Mouse (Mus musculus): Measurements from ENCODE around the gene Ccr8. TPM values are rescaled to one million over a fixed set of nuclear protein-coding genes. Genes with fewer than 3 reads are reported as not detected.

Ccr8 gene
- polyA plus RNA-seq (2016; fragmentation: Nextera tagmentation; extraction: Ambion mirVana), result not detected in 2 replicates

DNA sequence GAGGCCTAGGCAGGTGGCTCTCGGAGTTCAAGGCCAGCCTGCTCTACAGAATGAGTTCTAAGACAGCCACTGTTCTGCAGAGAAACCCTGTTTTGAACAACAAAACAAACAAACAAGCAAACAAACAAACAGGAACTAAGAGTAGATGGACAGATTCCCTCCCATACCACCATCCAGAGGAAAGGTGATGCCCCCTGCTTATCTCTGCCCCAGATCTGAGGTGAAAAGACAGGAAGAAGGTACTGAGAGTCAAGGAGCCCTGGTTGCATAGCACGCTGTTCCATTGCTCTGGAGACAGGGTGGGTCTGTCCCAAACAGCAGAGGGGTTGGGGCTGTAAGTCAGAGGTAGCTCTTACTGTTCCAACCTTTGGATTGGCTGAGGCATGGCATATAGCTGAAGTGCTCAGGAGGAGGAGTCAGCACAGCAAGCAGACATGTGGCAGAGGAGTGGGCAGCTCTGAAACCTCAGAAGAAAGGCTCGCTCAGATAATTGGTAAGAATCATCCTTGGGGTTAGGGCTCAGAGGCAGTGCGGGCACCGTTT lies at the start of gene Ccr8:
TSS of gene Ccr8 (plus strand) at position 419 of the 543 bp plus-strand sequence.
- H3K36me3 ChIP-seq, result no peaks in the 10 kb centered on the region
- ATAC-seq (ENCODE audit: low FRiP score, low read depth), result no peak
- 80% methylated on average over 5 of the region's 5 CpGs for WGBS
- H3K4me3 ChIP-seq, result no peak within 1 kb of the TSS
- H3K9me3 ChIP-seq, result no peaks in the 10 kb centered on the region
- no peak within 1 kb of the TSS for H3K4me2 ChIP-seq (replicated peaks)
- no peak within 1 kb of the TSS; the same call in 1 of the 2 replicates for H3K9ac ChIP-seq (replicated peaks)
- no peaks in the 10 kb centered on the region for H3K4me1 ChIP-seq
- no peak within 1 kb of the TSS for H3K27ac ChIP-seq (replicated peaks)
- no peaks in the 10 kb centered on the region for H3K27me3 ChIP-seq

DNA sequence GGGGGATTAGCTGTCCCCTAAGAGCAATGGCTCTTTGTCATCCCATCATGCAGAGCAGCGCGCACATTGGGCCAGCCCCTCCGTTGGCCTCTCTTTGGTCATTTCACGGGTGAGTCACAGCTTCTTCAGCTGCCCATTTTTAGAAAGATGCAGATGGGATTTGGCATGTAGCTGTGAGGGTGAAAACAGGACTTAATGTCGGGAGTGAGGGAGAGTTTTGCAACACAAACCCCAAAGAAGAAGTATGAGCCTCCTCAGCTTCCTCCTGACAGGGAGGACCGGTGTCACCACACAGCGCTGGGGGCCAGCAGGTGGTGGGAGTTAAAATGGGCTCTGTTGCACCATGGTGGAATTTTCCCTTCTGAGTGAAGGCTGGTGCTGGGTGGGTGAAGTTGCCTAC lies 48.8 kb upstream of the Ccr8 start:
- H3K36me3 ChIP-seq, result no peaks in the 10 kb centered on the region
- no peaks in the 10 kb centered on the region for H3K27me3 ChIP-seq
- no peak overlapping the region for H3K9ac ChIP-seq (replicated peaks)
- no peaks in the 10 kb centered on the region for H3K4me1 ChIP-seq
- 78% methylated on average over 7 of the region's 7 CpGs for WGBS
- no peak for ATAC-seq (ENCODE audit: low FRiP score, low read depth)
- H3K4me2 ChIP-seq (replicated peaks), result no peak overlapping the region
- no peaks in the 10 kb centered on the region for H3K9me3 ChIP-seq
- H3K4me3 ChIP-seq, result no peak overlapping the region
- H3K27ac ChIP-seq (replicated peaks), result no peak overlapping the region

DNA sequence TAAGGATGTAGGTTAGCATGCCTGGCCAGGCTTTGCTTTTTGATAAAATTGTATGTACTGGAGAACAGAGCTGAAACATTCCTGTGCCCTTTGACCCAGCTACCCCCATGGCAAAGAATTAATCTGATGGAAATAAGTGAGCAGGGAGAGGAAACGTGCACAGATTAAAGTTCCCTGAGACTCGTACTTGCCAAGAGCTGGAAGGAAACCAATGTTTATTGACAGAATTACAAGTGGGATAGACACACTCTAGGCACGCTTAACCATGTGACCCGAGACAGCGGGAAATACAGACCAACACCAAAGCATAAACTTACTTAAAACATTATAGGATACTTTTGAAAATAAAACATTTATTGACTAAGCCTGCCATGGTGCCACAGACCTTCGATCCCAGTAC lies 43.4 kb upstream of the Ccr8 start:
- Histone ChIP-seq H3K27ac (replicated peaks) (no peak overlapping the region), H3K4me2 (replicated peaks) (no peak overlapping the region), H3K9ac (replicated peaks) (no peak overlapping the region), H3K9me3 (no peaks in the 10 kb centered on the region), H3K4me3 (no peak overlapping the region), H3K27me3 (no peaks in the 10 kb centered on the region), H3K36me3 (no peaks in the 10 kb centered on the region), H3K4me1 (no peaks in the 10 kb centered on the region)
- ATAC-seq (ENCODE audit: low FRiP score, low read depth), result no peak
- 73% methylated on average over 6 of the region's 6 CpGs for WGBS

DNA sequence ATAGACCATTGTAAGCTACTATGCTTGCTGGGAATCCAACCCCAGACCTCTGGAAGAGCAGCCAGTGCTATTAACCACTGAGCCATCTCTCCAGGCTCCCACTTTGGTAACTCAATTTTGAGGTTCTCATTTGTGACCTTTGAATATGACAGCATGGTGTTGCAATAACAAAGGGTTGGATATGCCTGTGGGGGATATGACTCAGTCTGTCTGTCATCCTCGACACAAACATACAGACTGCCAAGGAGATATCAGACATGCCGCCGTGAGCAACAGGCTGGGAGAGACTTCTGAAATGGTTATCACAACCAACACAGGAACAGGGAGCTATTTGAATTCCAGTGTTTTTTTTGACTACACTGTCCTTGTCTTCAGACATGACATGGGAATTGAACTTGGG lies 42.5 kb upstream of the Ccr8 start:
- Histone ChIP-seq H3K4me2 (replicated peaks) (no peak overlapping the region), H3K9me3 (no peaks in the 10 kb centered on the region), H3K9ac (replicated peaks) (no peak overlapping the region), H3K4me3 (no peak overlapping the region), H3K4me1 (no peaks in the 10 kb centered on the region), H3K27ac (replicated peaks) (no peak overlapping the region), H3K27me3 (no peaks in the 10 kb centered on the region), H3K36me3 (no peaks in the 10 kb centered on the region)
- 80% methylated on average over 3 of the region's 3 CpGs for WGBS
- no peak for ATAC-seq (ENCODE audit: low FRiP score, low read depth)

DNA sequence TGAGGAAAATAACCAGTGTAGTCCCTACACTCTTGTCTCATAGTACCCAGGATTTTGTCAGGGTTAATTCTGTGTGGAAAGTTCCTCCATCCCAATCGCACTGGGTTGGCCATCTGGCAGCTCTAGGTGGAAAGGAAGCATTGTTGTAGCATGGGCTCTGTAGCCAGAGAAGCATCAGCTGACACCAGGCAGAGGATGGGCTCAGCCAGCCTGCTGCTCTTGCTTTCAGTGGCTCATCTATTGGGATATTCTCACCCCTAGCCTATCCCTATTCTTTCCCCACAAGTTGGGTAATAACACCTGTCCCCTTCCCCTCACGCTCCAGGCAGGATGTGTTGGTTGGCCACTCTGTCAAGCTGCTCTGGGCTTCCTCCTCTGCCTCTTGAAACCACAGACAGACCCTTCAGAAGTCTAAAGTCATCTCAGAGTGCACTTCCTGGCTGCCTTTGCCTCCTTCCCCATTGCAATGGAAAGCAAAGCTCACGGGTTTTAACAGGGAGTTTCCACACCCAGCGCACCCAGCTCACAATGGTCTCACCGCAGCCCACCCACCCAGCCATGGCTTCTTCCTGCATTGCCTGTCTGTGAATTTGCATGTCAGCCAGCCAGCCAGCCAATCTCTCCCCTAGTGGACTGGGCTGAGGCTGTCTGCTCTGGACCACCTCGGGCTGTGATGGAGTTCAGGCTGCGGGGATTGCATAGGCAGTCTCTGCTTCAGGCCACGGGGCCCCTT lies 37.2 kb upstream of the Ccr8 start:
- H3K4me2 ChIP-seq (replicated peaks), result no peak overlapping the region
- ATAC-seq (ENCODE audit: low FRiP score, low read depth), result no peak
- no peaks in the 10 kb centered on the region for H3K27me3 ChIP-seq
- H3K4me3 ChIP-seq, result no peak overlapping the region
- no peaks in the 10 kb centered on the region for H3K36me3 ChIP-seq
- H3K9ac ChIP-seq (replicated peaks), result no peak overlapping the region
- 49% methylated on average over 8 of the region's 8 CpGs for WGBS
- 0 out of 2 replicates have a peak, but pooled peaks cover 2% of the 10 kb centered on the region for H3K4me1 ChIP-seq
- no peak overlapping the region for H3K27ac ChIP-seq (replicated peaks)
- no peaks in the 10 kb centered on the region for H3K9me3 ChIP-seq

DNA sequence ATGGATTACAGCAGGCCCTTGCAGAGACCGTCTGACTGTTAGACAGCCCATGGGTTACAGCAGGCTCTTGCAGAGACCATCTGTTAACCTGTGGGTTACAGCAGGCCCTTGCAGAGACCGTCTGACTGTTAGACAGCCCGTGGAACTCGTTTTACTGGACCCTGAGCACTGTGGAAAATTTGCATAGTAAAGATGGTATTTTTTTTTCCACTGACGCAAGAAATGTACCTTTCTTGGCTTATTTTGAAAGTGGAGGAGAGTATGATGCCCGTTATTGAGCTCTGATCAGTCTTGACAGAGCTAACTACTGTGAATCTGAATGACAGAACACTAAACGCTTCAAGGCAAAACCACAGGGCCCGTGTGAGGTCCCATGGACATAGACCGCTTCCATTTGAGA lies 35.7 kb upstream of the Ccr8 start:
- Histone ChIP-seq H3K9me3 (no peaks in the 10 kb centered on the region), H3K27me3 (no peaks in the 10 kb centered on the region), H3K9ac (replicated peaks) (no peak overlapping the region), H3K36me3 (no peaks in the 10 kb centered on the region), H3K4me3 (no peak overlapping the region), H3K4me1 (0 out of 2 replicates have a peak, but pooled peaks cover 2% of the 10 kb centered on the region), H3K27ac (replicated peaks) (no peak overlapping the region), H3K4me2 (replicated peaks) (no peak overlapping the region)
- ATAC-seq (ENCODE audit: low FRiP score, low read depth), result no peak
- 83% methylated on average over 9 of the region's 9 CpGs for WGBS

DNA sequence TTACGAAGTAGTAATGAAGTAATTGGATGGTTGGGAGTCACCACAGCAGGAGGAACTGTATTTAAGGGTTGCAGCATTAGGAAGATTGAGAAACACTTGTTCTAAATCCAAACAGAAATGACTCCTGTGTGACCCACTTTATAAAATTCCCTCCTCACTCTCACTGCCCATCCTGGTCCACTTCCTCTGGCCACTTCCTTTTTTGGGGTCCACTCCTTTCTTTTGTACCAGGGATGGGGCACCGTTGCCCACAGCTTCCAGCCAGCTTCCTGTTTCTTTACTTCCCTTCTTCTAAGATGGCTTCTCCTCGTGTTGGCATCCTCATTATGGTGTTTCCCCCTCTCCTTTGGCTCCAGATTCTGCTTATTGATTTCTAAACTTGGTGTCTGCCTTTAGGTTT lies 33.2 kb upstream of the Ccr8 start:
- no peak for ATAC-seq (ENCODE audit: low FRiP score, low read depth)
- Histone ChIP-seq H3K4me3 (no peak overlapping the region), H3K4me1 (0 out of 2 replicates have a peak, but pooled peaks cover 2% of the 10 kb centered on the region), H3K9me3 (no peaks in the 10 kb centered on the region), H3K36me3 (no peaks in the 10 kb centered on the region), H3K27me3 (no peaks in the 10 kb centered on the region), H3K27ac (replicated peaks) (no peak overlapping the region), H3K4me2 (replicated peaks) (no peak overlapping the region), H3K9ac (replicated peaks) (no peak overlapping the region)
- WGBS, result 79% methylated on average over 3 of the region's 3 CpGs

DNA sequence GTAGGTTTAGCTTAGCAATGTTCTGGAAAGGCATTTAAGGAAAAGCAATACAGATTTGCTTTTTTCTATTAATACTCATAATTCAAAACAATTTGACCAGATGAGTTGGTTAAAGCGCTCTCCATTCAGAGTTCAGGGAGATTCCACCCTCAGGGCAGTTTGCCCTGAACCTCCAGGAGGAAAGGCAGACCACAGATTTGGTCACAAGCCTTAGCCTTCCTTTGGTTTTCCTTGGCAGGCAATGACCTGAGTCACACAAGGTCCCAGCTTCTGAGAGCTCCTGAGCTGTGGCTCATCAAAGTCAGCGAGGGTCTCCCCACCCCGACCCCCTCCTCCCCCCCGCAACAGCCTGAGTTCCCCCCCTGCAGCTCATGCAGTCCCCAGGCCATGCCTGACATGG lies 27.6 kb upstream of the Ccr8 start:
- H3K27ac ChIP-seq (replicated peaks), result no peak overlapping the region
- no peak overlapping the region for H3K9ac ChIP-seq (replicated peaks)
- WGBS, result 71% methylated on average over 4 of the region's 4 CpGs
- H3K36me3 ChIP-seq, result no peaks in the 10 kb centered on the region
- no peaks in the 10 kb centered on the region for H3K27me3 ChIP-seq
- no peaks in the 10 kb centered on the region for H3K4me1 ChIP-seq
- ATAC-seq (ENCODE audit: low FRiP score, low read depth), result no peak
- no peak overlapping the region for H3K4me2 ChIP-seq (replicated peaks)
- no peaks in the 10 kb centered on the region for H3K9me3 ChIP-seq
- H3K4me3 ChIP-seq, result no peak overlapping the region

DNA sequence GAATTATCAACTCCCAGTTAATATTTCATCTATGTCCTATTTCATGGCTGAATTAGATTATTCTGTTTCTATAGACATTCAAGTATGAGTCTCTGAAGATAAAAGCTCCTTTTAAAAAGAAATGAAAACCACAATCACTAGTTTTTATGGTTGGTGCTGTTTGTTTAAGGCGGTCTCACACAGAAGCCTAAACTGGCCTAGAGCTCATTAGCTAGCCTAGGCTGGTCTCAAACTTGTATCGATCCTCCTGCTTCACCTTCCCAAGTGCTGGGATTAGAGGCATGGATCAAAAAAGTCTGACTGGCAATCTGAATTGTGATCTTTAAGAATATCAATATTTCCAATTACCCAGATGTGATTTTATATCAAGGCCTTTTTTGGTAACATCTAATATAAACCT lies 24.3 kb upstream of the Ccr8 start:
- no peak for ATAC-seq (ENCODE audit: low FRiP score, low read depth)

DNA sequence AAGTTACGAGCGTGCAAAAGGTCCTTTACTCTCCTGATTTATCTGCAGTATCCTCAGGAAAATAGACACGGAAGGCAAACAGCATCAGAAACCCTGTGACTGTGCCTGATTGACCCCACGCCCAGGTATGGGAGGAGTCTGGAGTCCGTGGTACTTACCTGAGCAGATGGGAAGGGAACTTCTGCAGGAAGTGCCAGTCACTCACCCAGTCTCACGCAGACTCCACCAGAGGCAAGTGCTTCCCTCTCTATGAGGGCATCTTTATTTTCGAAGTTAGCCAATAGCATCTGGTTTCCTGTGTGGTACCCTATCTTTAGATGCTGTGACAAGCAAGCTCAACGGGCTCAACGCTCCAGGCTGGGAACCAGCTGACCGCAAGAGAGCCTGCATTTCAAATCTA lies 23.9 kb upstream of the Ccr8 start:
- Histone ChIP-seq H3K36me3 (no peaks in the 10 kb centered on the region), H3K9ac (replicated peaks) (no peak overlapping the region), H3K4me3 (no peak overlapping the region), H3K4me1 (no peaks in the 10 kb centered on the region), H3K27me3 (no peaks in the 10 kb centered on the region; the same call in 1 of the 2 replicates), H3K4me2 (replicated peaks) (no peak overlapping the region), H3K27ac (replicated peaks) (no peak overlapping the region), H3K9me3 (no peaks in the 10 kb centered on the region)
- WGBS, result 72% methylated on average over 10 of the region's 10 CpGs
- no peak for ATAC-seq (ENCODE audit: low FRiP score, low read depth)

More for the DNA sequence above, 24.3 kb upstream of the Ccr8 start:
- Histone ChIP-seq H3K27ac (replicated peaks) (no peak overlapping the region), H3K27me3 (no peaks in the 10 kb centered on the region; the same call in 1 of the 2 replicates), H3K9me3 (no peaks in the 10 kb centered on the region), H3K4me3 (no peak overlapping the region), H3K36me3 (no peaks in the 10 kb centered on the region), H3K4me1 (no peaks in the 10 kb centered on the region), H3K4me2 (replicated peaks) (no peak overlapping the region), H3K9ac (replicated peaks) (no peak overlapping the region)
- WGBS, result 91% methylated on average over 2 of the region's 2 CpGs

DNA sequence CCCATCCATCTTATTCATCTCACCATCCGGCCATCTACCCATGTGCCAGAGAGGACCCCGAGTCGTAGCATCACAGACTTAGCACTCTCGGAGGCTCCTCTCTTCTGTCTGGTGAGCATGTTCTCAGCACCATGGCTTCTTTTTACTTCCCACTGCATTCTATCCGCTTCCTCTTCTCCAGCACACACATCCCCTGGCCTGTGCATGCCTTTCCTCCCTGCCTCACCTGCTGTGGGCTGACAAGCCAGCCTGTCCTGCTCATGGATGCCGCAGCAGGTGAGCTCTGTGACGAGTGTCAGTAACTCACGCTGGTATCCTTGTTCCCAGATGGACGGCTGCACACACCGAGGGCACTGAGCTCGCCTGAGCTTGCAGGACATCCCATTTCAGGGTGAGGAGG lies 22.1 kb upstream of the Ccr8 start, which contains the start of gene Cx3cr1:
TSS of gene Cx3cr1 (minus strand) at position 101 of the 400 bp plus-strand sequence.
- Histone ChIP-seq H3K9ac (replicated peaks) (no peak within 1 kb of the TSS), H3K36me3 (no peaks in the 10 kb centered on the region), H3K4me3 (no peak within 1 kb of the TSS), H3K27ac (replicated peaks) (no peak within 1 kb of the TSS), H3K4me2 (replicated peaks) (no peak within 1 kb of the TSS), H3K9me3 (no peaks in the 10 kb centered on the region), H3K27me3 (no peaks in the 10 kb centered on the region; the same call in none of the 2 replicates), H3K4me1 (no peaks in the 10 kb centered on the region)
- 87% methylated on average over 11 of the region's 11 CpGs for WGBS
- ATAC-seq (ENCODE audit: low FRiP score, low read depth), result no peak

DNA sequence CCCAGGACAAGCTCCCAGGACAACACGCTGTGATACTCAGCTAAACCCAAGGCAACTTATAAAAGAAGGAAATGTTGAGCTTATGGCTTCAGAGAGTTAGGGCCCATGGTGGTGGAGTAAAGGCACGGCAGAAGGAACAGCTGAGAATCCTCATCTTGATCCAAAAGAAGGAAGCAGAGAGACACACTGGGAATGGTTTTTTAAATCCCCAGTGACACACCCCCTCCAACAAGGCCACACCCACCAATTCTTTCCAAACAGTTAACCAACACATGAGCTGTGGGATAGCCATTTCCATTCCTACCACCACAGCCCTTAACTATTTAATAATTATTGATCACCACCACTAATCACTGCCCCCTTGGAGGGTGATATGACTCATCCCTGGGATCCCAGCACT lies 20.7 kb upstream of the Ccr8 start:
- 83% methylated on average over 2 of the region's 2 CpGs for WGBS
- H3K4me2 ChIP-seq (replicated peaks), result no peak overlapping the region
- H3K27ac ChIP-seq (replicated peaks), result no peak overlapping the region
- no peaks in the 10 kb centered on the region for H3K4me1 ChIP-seq
- H3K36me3 ChIP-seq, result no peaks in the 10 kb centered on the region
- H3K9ac ChIP-seq (replicated peaks), result no peak overlapping the region
- no peaks in the 10 kb centered on the region for H3K9me3 ChIP-seq
- no peaks in the 10 kb centered on the region; the same call in none of the 2 replicates for H3K27me3 ChIP-seq
- ATAC-seq (ENCODE audit: low FRiP score, low read depth), result no peak
- no peak overlapping the region for H3K4me3 ChIP-seq
